Mouse (Mus musculus) ES-E14 (cell line): Measurements from ENCODE around the gene Gm43951.

Experiments used
- HCFC1 ChIP-seq: IDR thresholded peaks from 2 replicates; pipeline ENCODE4 v1.6.1; 2012; ENCODE audit warnings: low read length, inconsistent platforms, borderline replicate concordance; ENCODE audit not compliant: insufficient read depth
- MAFK ChIP-seq: IDR thresholded peaks from 2 replicates; pipeline ENCODE4 v1.6.1; 2014; ENCODE audit warnings: mild to moderate bottlenecking, low read depth, low read length, inconsistent platforms; ENCODE audit not compliant: insufficient read depth
- ZNF384 ChIP-seq: IDR thresholded peaks from 2 replicates; pipeline ENCODE4 v1.6.1; 2012; ENCODE audit warnings: low read depth, low read length, inconsistent platforms

DNA sequence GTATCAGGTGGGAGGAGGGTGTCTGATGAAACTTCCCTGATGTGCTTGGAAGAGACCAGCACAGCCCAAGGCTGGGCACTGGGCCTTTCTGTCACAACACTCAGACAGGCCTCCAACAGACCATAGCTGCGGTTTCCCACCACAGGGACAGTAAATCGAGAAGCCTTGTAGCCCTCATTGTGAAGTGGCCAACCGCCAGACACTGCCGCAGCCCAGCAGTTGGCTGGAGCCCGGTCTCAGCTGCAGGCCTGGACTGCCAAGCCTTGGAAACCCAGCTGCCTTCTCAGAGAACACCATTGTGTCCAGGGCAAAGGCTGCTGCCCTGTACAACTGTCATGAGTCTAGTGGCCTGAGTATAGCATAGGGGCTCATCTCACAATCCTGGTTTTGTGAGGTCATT, 27.4 kb upstream of the Gm43951 start:
- TF ChIP-seq ZNF384: no peak
- TF ChIP-seq HCFC1: no peak
- no peak for TF ChIP-seq MAFK
